Mouse (Mus musculus) lung, embryonic 16.5 days (tissue): Measurements from ENCODE around the gene Fry. TPM values are rescaled to one million over a fixed set of nuclear protein-coding genes. Genes with fewer than 3 reads are reported as not detected.
A peak's percentile ranks its signal among the peaks of the same experiment; 100 is the strongest.

Experiments used
- ATAC-seq: fragments of 200-750 bp; cut with Nextera tagmentation; 2 replicates; pipeline ENCODE4 v1.8.0; 2017; ENCODE audit warnings: low read depth, mild to moderate bottlenecking, moderate library complexity
- H3K27ac ChIP-seq: fragments of 300-500 bp; sonication (generic); 2 replicates; pipeline ENCODE4 v1.5.1; 2014; ENCODE audit warnings: mild to moderate bottlenecking, control low read depth, low read length
- H3K27me3 ChIP-seq: fragments of 300-500 bp; sonication (generic); 2 replicates; pipeline ENCODE4 v1.6.1; 2014; ENCODE audit warnings: low read depth, low read length, mixed read lengths; ENCODE audit not compliant: control insufficient read depth, insufficient read depth
- H3K36me3 ChIP-seq: fragments of 300-500 bp; sonication (generic); 2 replicates; pipeline ENCODE4 v1.6.1; 2014; ENCODE audit warnings: low read length; ENCODE audit not compliant: control insufficient read depth, insufficient read depth
- H3K4me1 ChIP-seq: fragments of 300-500 bp; sonication (generic); replicated peaks from 2 replicates; pipeline ENCODE4 v1.6.1; 2014; ENCODE audit warnings: low read length, mixed read lengths; ENCODE audit not compliant: control insufficient read depth, insufficient read depth
- H3K4me2 ChIP-seq: fragments of 300-500 bp; sonication (generic); 2 replicates; pipeline ENCODE4 v1.6.1; 2014; ENCODE audit warnings: low read depth, low read length, control low read depth
- H3K4me3 ChIP-seq: fragments of 300-500 bp; sonication (generic); 2 replicates; pipeline ENCODE4 v1.5.1; 2014; ENCODE audit warnings: mild to moderate bottlenecking, low read length, control low read depth
- H3K9ac ChIP-seq: fragments of 300-500 bp; sonication (generic); 2 replicates; pipeline ENCODE4 v1.6.1; 2014; ENCODE audit warnings: low read length, control low read depth
- H3K9me3 ChIP-seq: fragments of 300-500 bp; sonication (generic); 2 replicates; pipeline ENCODE4 v1.6.1; 2016; ENCODE audit warnings: low read length; ENCODE audit not compliant: control insufficient read depth
- WGBS: fragments of 180-500 bp; shearing (Covaris S2); extraction: QIAGEN DNeasy Blood & Tissue Kit; methylation state at CpG from one replicate; pipeline ENCODE4 v1.1.7; 2014; 5-methylcytosine and 5-hydroxymethylcytosine counted together
- polyA plus RNA-seq: library from polyadenylated mRNA; unstranded; fragments of >200 nt; fragmentation: Nextera tagmentation; extraction: Ambion mirVana; gene quantifications from 2 replicates; pipeline ENCODE4 v1.2.1, GENCODE M21; 2015

Gene Fry
- polyA plus RNA-seq, 1 experiment from 2014 or later, result 8.9 TPM

DNA sequence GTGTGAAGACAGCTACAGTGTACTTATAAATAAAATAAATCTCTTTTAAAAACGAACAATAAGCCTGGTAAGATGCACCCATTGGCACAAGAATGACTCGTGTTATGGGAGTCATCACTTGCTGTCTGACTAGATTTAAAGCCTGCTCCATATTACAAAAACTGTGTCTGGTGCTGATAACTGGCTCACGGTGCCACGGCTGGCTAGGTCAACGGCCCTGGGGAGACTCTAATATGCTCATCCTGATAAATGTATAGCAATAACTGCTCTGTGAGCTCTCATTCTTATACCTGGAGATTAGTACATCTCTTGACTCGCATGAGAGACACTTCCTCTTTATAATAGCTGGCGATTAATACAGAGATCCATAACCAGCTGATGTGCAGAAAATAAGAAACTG lies 12.1 kb upstream of the Fry start:
- no peak overlapping the region for H3K27ac ChIP-seq
- ATAC-seq, result no peak
- no peak overlapping the region for H3K9ac ChIP-seq
- H3K4me2 ChIP-seq, result no peak overlapping the region
- H3K27me3 ChIP-seq, result no peaks in the 10 kb centered on the region
- H3K4me1 ChIP-seq, result no peaks in the 10 kb centered on the region
- H3K9me3 ChIP-seq, result no peaks in the 10 kb centered on the region
- 87% methylated on average over 7 of the region's 7 CpGs for WGBS
- H3K4me3 ChIP-seq, result no peak overlapping the region
- no peaks in the 10 kb centered on the region for H3K36me3 ChIP-seq

DNA sequence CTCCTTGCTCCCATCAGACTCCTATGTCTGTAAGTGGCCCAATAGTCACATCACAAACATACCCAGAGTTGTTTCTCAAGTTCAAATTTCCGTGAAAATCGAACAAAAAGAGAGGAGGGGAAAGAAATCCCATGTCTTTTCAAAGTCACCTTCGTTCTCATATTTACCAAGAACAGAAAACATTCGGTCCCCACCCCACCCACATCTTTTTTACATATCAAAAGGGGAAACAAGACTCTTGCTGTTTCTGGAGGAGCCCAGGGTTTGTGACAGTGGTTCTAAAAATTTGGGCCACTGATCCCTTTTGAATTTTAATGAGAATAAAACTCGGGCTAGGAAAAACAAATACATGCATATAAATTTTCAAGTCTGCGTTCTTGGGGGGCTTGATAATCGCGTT lies 7.2 kb upstream of the Fry start:
- H3K9me3 ChIP-seq, result no peaks in the 10 kb centered on the region
- no peak overlapping the region for H3K27ac ChIP-seq
- WGBS, result 41% methylated on average over 8 of the region's 8 CpGs
- H3K36me3 ChIP-seq, result no peaks in the 10 kb centered on the region
- no peak overlapping the region for H3K4me2 ChIP-seq
- H3K4me3 ChIP-seq, result no peak overlapping the region
- H3K4me1 ChIP-seq, result no peaks in the 10 kb centered on the region; the same call in 1 of the 2 replicates
- ATAC-seq, result no peak
- H3K9ac ChIP-seq, result no peak overlapping the region
- H3K27me3 ChIP-seq, result no peaks in the 10 kb centered on the region

DNA sequence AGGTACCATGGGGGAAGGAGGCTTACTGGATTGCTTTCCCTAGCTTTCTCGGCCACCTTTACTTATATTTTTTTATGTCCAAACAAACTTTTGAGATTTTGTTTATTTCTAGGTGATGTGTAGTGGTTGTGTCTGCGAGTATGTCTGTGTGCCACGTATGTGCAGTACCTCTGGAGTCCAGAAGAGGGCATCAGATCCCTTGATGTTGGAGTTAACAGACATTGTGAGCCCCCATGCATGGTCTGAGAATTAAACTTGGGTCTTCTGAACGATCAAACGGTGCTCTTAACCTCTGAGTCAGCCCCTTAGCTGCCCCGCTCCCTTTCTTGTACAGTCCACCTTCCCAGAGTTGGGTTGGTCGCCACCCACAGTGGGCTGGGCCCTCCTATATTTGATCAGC lies 4.4 kb upstream of the Fry start:
- no peak overlapping the region for H3K4me3 ChIP-seq

DNA sequence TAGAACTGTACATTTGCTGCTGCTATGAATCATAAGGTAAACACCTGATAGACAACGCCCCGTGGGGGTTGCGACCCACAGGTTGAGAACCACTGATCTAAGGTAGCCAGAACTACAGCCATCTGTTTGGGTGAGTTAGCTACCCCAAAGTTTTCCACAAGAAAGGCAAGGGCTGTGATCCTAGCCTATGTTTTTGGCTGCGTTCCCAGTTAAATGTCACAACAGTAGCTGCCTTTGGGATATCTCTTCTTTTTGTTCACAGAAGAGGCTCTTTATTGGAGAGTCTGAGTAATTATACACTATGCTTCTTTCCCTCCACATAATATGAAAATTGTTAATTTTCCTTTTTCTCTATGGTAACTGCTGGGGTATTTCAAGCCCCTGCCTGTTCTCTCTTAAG lies 3.7 kb upstream of the Fry start:
- Histone ChIP-seq H3K9me3 (peaks cover 3% of the 10 kb centered on the region; the same call in 1 of the 2 replicates), H3K36me3 (no peaks in the 10 kb centered on the region), H3K4me1 (peaks cover 3% of the 10 kb centered on the region), H3K27me3 (no peaks in the 10 kb centered on the region), H3K4me3 (no peak overlapping the region), H3K27ac (no peak overlapping the region), H3K9ac (no peak overlapping the region), H3K4me2 (no peak overlapping the region)
- no peak for ATAC-seq
- 73% methylated on average over 4 of the region's 4 CpGs for WGBS

More for the DNA sequence above, 4.4 kb upstream of the Fry start:
- Histone ChIP-seq H3K36me3 (no peaks in the 10 kb centered on the region), H3K4me1 (peaks cover 1% of the 10 kb centered on the region), H3K9ac (no peak overlapping the region), H3K27me3 (no peaks in the 10 kb centered on the region), H3K4me2 (no peak overlapping the region), H3K9me3 (peaks cover 3% of the 10 kb centered on the region; the same call in 1 of the 2 replicates), H3K27ac (no peak overlapping the region)
- 75% methylated on average over 7 of the region's 7 CpGs for WGBS
- no peak for ATAC-seq

GRCm38 (mm10) chr5:150115271-150116092 lies 3.0 kb upstream of the Fry start:
- Histone ChIP-seq H3K4me2 (no peak overlapping the region; the same call in 1 of the 2 replicates), H3K27me3 (no peaks in the 10 kb centered on the region), H3K9me3 (peaks cover 3% of the 10 kb centered on the region; the same call in 1 of the 2 replicates), H3K4me1 (peaks cover 3% of the 10 kb centered on the region), H3K4me3 (no peak overlapping the region), H3K27ac (no peak overlapping the region), H3K9ac (no peak overlapping the region), H3K36me3 (no peaks in the 10 kb centered on the region)
- no peak for ATAC-seq
- 57% methylated on average over 16 of the region's 16 CpGs for WGBS

DNA sequence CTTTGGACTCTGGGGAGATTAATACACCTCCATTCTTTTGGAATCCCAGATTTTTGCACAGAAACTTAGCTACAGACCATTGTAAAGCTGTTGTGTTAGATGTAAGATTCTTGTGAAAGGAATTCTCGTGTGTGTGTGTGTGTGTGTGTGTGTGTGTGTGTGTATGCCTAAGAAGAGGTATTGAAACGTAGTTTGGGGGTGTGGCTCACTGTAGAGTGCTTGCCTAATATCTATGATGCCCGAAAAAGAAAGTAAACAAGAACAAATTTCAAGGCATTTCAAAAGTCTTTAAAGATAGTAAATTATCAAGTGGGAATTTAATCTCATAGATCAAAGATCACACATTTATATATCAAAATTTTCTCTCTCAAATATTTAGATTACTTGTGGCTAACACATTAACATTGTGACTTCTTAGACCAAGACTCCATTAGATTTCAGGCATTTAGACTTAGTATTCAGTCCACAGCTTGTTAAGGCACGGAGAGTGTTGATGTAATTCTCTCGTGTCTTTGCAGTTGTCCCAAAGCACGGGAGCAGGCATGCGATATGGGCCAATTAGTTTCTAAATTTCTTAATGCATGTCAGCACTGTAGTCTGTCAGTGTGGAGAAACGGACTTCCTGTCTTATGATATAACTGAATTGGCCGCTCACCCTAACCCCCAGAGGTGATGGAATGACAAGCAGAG lies 2.1 kb upstream of the Fry start:
- H3K9me3 ChIP-seq, result peaks cover 3% of the 10 kb centered on the region; the same call in 1 of the 2 replicates
- H3K27me3 ChIP-seq, result no peaks in the 10 kb centered on the region
- no peak overlapping the region for H3K27ac ChIP-seq
- no peak overlapping the region for H3K9ac ChIP-seq
- H3K36me3 ChIP-seq, result no peaks in the 10 kb centered on the region
- no peak for ATAC-seq
- H3K4me2 ChIP-seq, result no peak overlapping the region
- WGBS, result 40% methylated on average over 9 of the region's 9 CpGs
- no peak overlapping the region for H3K4me3 ChIP-seq
- peaks cover 3% of the 10 kb centered on the region for H3K4me1 ChIP-seq

DNA sequence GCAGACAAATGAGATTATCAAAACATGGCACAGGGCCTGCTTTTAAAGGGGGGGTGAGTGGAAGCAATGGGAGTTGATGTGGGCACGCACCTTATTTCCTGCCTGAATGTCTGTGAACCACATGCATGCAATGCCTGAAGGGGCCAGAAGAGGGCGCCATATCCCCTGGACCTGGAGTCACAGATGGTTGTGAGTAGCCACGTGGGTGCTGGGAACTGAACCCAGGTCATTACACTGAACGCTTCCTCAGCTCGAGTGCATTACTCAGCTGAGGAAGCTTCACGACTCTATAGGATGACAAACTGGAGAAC lies 1.6 kb upstream of the Fry start:
- Histone ChIP-seq H3K4me2 (no peak overlapping the region), H3K4me1 (peaks cover 3% of the 10 kb centered on the region), H3K27ac (no peak overlapping the region), H3K9me3 (peaks cover 3% of the 10 kb centered on the region; the same call in 1 of the 2 replicates), H3K36me3 (no peaks in the 10 kb centered on the region), H3K27me3 (no peaks in the 10 kb centered on the region; the same call in 1 of the 2 replicates), H3K4me3 (no peak overlapping the region), H3K9ac (no peak overlapping the region)
- ATAC-seq, result no peak
- 81% methylated on average over 6 of the region's 6 CpGs for WGBS

DNA sequence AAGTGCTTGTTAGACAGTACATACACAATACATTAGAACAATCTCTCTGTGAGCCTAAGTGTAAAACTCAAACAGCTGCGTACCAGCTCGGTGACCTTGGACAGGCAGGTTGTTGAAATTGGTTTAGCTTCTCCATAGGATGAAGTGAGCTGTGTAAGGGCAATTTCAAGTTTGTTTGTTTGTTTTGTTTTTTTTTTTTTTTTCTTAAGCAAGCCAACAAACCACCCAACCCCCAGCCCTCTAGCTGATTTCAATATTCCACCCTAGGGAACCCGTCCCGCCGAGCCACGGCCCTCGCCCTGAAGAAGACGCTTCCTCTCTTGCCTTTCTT lies 356 bp upstream of the Fry start:
- no peak overlapping the region for H3K27ac ChIP-seq
- peak overlapping the region; percentile 67 for H3K4me2 ChIP-seq
- H3K4me3 ChIP-seq, result peak overlapping the region; percentile 62
- H3K9ac ChIP-seq, result no peak overlapping the region
- no peaks in the 10 kb centered on the region; the same call in 1 of the 2 replicates for H3K27me3 ChIP-seq
- peaks cover 3% of the 10 kb centered on the region for H3K4me1 ChIP-seq
- no peak for ATAC-seq
- no peaks in the 10 kb centered on the region for H3K36me3 ChIP-seq
- WGBS, result 16% methylated on average over 8 of the region's 8 CpGs
- H3K9me3 ChIP-seq, result peaks cover 3% of the 10 kb centered on the region; the same call in 1 of the 2 replicates

GRCm38 (mm10) chr5:150120676-150121075 lies 2.2 kb downstream of the Fry start:
- Histone ChIP-seq H3K9me3 (peaks cover 3% of the 10 kb centered on the region; the same call in 1 of the 2 replicates), H3K9ac (no peak overlapping the region), H3K4me2 (no peak overlapping the region), H3K36me3 (no peaks in the 10 kb centered on the region), H3K27me3 (no peaks in the 10 kb centered on the region; the same call in 1 of the 2 replicates), H3K27ac (no peak overlapping the region), H3K4me1 (peaks cover 3% of the 10 kb centered on the region), H3K4me3 (no peak overlapping the region)
- 89% methylated on average over 8 of the region's 8 CpGs for WGBS
- no peak for ATAC-seq
